Mouse (Mus musculus): ENCODE measurements at regions not wholly inside any gene's neighbourhood (a gene's known extent, or its start where the extent isn't known, plus 50 kb on each side); places are given as distances from the start of the nearest gene placed in this dataset.

- no peak overlapping the region for H3K4me3 ChIP-seq (ENCODE audit: control insufficient read depth in 1 of 2, insufficient read depth in 1 of 2, low read depth in 2 of 2, low read length in 2 of 2)
- no peaks in the 10 kb centered on the region for H3K27me3 ChIP-seq (ENCODE audit: control insufficient read depth in 1 of 2, insufficient read depth in 2 of 2, low read length in 2 of 2)
- no peaks in the 10 kb centered on the region for H3K79me2 ChIP-seq (ENCODE audit: control insufficient read depth, insufficient read depth, low read length, poor library complexity)
- H3K9ac ChIP-seq (ENCODE audit: control insufficient read depth, low read depth, low read length, poor library complexity, severe bottlenecking): no peak overlapping the region
- no peaks in the 10 kb centered on the region for H3K9me3 ChIP-seq (replicated peaks; ENCODE audit: insufficient read depth, low read length)
- no peaks in the 10 kb centered on the region for H3K36me3 ChIP-seq (ENCODE audit: control insufficient read depth in 1 of 2, insufficient read depth in 2 of 2, low read length in 2 of 2)
- H3K27ac ChIP-seq (ENCODE audit: control insufficient read depth, low read depth, low read length): no peak overlapping the region
- no peaks in the 10 kb centered on the region for H3K4me1 ChIP-seq (ENCODE audit: control insufficient read depth in 1 of 2, insufficient read depth in 2 of 2, low read length in 2 of 2)
- no peak for DNase-seq (ENCODE audit: low read depth, low spot score)
- TF ChIP-seq JUND (IDR thresholded peaks at IDR 0.05; ENCODE audit: low read depth, low read length): no peak
- TF ChIP-seq ELF1 (IDR thresholded peaks at IDR 0.05; ENCODE audit: low read depth, low read length): no peak
- TF ChIP-seq EP300 (IDR thresholded peaks at IDR 0.05; ENCODE audit: low read depth in 1 of 2, low read length in 2 of 2): no peak
- TF ChIP-seq CHD1 (IDR thresholded peaks at IDR 0.05; ENCODE audit: low read depth, low read length): no peak
- TF ChIP-seq TBP (IDR thresholded peaks at IDR 0.05; ENCODE audit: low read depth, low read length): no peak
- no peak for TF ChIP-seq CTCF (IDR thresholded peaks at IDR 0.05 in 2 of 3, conservative IDR thresholded peaks at IDR 0.05 in 1 of 3; ENCODE audit: control insufficient read depth in 1 of 3, insufficient read depth in 1 of 3, low read depth in 2 of 3, low read length in 3 of 3, poor library complexity in 1 of 3, severe bottlenecking in 1 of 3)
- no peak for TF ChIP-seq GABPA (IDR thresholded peaks at IDR 0.05; ENCODE audit: low read depth, low read length)
- no peak for TF ChIP-seq E2F4 (IDR thresholded peaks at IDR 0.05; ENCODE audit: borderline replicate concordance, low read depth, low read length)
- no peak for TF ChIP-seq POLR2AphosphoS5 (IDR thresholded peaks at IDR 0.05; ENCODE audit: borderline replicate concordance, low read depth, low read length)
- no peak for TF ChIP-seq NRF1 (IDR thresholded peaks at IDR 0.05; ENCODE audit: insufficient read depth, low read depth, low read length, poor library complexity, severe bottlenecking)
- TF ChIP-seq GATA1 (IDR thresholded peaks at IDR 0.05; ENCODE audit: low read depth, low read length): no peak
- no peak for TF ChIP-seq RCOR1 (IDR thresholded peaks at IDR 0.05; ENCODE audit: low read depth, low read length)
- TF ChIP-seq MYB (IDR thresholded peaks at IDR 0.05; ENCODE audit: low read depth, low read length): no peak
- no peak for TF ChIP-seq MAX (IDR thresholded peaks at IDR 0.05; ENCODE audit: low read length)
- no peak for TF ChIP-seq UBTF (IDR thresholded peaks at IDR 0.05; ENCODE audit: borderline replicate concordance, insufficient read depth, low read depth, low read length)
- TF ChIP-seq TCF12 (IDR thresholded peaks at IDR 0.05; ENCODE audit: low read depth, low read length): no peak
- TF ChIP-seq MAZ (IDR thresholded peaks at IDR 0.05; ENCODE audit: low read depth, low read length): no peak
- no peak for TF ChIP-seq USF1 (IDR thresholded peaks at IDR 0.05; ENCODE audit: low read depth, low read length)
- no peak for TF ChIP-seq KAT2A (conservative IDR thresholded peaks at IDR 0.05; ENCODE audit: low read depth, low read length)
- TF ChIP-seq ZNF384 (IDR thresholded peaks at IDR 0.05; ENCODE audit: low read depth, low read length): no peak
These were observed 157.7 kb upstream of the 4930535I16Rik start for GRCm38 (mm10) chr4:124075551-124075950.

DNA sequence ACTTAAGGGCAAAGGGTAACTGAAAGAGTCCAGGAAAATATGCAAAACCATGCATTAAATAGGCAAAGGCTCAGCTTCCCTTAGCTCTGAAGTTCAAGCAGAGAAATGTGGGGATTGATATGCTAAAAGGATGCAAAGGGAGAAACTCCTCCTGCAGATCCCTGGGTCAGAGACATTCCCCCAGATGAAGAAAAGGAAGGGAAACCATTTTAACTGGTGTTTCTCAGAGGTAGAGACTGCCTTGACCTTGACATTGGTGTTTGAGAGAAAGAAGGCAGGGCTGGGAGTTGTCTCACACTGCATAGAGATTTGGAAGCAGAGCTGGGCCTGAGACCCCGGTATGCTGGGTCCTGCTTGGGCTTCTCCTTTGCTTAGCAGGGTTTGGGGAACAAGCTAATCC, 155.8 kb upstream of the 4930535I16Rik start:
- TF ChIP-seq MAX (IDR thresholded peaks at IDR 0.05; ENCODE audit: low read length) (no peak), SMC3 (IDR thresholded peaks at IDR 0.05; ENCODE audit: low read depth, low read length) (no peak), TCF12 (IDR thresholded peaks at IDR 0.05; ENCODE audit: low read depth, low read length) (no peak), SIN3A (IDR thresholded peaks at IDR 0.05; ENCODE audit: low read length) (no peak), ZKSCAN1 (IDR thresholded peaks at IDR 0.05; ENCODE audit: low read depth, low read length) (no peak), ZNF384 (IDR thresholded peaks at IDR 0.05; ENCODE audit: low read depth, low read length) (no peak), NELFE (IDR thresholded peaks at IDR 0.05; ENCODE audit: low read depth, low read length) (no peak), JUND (IDR thresholded peaks at IDR 0.05; ENCODE audit: low read depth, low read length) (no peak), USF1 (IDR thresholded peaks at IDR 0.05; ENCODE audit: low read depth, low read length) (no peak), POLR2A (IDR thresholded peaks at IDR 0.05; ENCODE audit: control insufficient read depth in 1 of 2, insufficient read depth in 1 of 2, low read depth in 1 of 2, low read length in 2 of 2, poor library complexity in 1 of 2) (no peak)
- no peaks in the 10 kb centered on the region for H3K79me2 ChIP-seq (ENCODE audit: control insufficient read depth, insufficient read depth, low read length, poor library complexity)
- no peaks in the 10 kb centered on the region for H3K36me3 ChIP-seq (ENCODE audit: control insufficient read depth in 1 of 2, insufficient read depth in 2 of 2, low read length in 2 of 2)
- no peak overlapping the region for H3K4me3 ChIP-seq (ENCODE audit: control insufficient read depth in 1 of 2, insufficient read depth in 1 of 2, low read depth in 2 of 2, low read length in 2 of 2)
- H3K9me3 ChIP-seq (replicated peaks; ENCODE audit: insufficient read depth, low read length): no peaks in the 10 kb centered on the region
- no peak overlapping the region for H3K27ac ChIP-seq (ENCODE audit: control insufficient read depth, low read depth, low read length)
- no peak overlapping the region for H3K9ac ChIP-seq (ENCODE audit: control insufficient read depth, low read depth, low read length, poor library complexity, severe bottlenecking)
- H3K27me3 ChIP-seq (ENCODE audit: control insufficient read depth in 1 of 2, insufficient read depth in 2 of 2, low read length in 2 of 2): no peaks in the 10 kb centered on the region
- no peak for DNase-seq (ENCODE audit: low read depth, low spot score)
- no peaks in the 10 kb centered on the region for H3K4me1 ChIP-seq (ENCODE audit: control insufficient read depth in 1 of 2, insufficient read depth in 2 of 2, low read length in 2 of 2)
